Mouse (Mus musculus) intestine, postnatal 0 days (tissue): Measurements from ENCODE around the gene Syt14. TPM values are rescaled to one million over a fixed set of nuclear protein-coding genes. Genes with fewer than 3 reads are reported as not detected.
A peak's percentile ranks its signal among the peaks of the same experiment; 100 is the strongest.

Experiments used
- ATAC-seq: fragments of 200-750 bp; cut with Nextera tagmentation; 2 replicates; pipeline ENCODE4 v1.8.0; 2017; ENCODE audit warnings: mild to moderate bottlenecking, moderate TSS enrichment, moderate library complexity
- H3K27ac ChIP-seq: fragments of 300-500 bp; sonication (generic); 2 replicates; pipeline ENCODE4 v1.5.1; 2014; ENCODE audit warnings: mild to moderate bottlenecking, low read depth, low read length, moderate library complexity
- H3K27me3 ChIP-seq: fragments of 300-500 bp; sonication (generic); replicated peaks from 2 replicates; pipeline ENCODE4 v1.6.1; 2014; ENCODE audit warnings: low read length, mixed read lengths; ENCODE audit not compliant: control insufficient read depth, insufficient read depth
- H3K36me3 ChIP-seq: fragments of 300-500 bp; sonication (generic); 2 replicates; pipeline ENCODE4 v1.6.1; 2014; ENCODE audit warnings: mild to moderate bottlenecking, moderate library complexity; ENCODE audit not compliant: control insufficient read depth, insufficient read depth
- H3K4me1 ChIP-seq: fragments of 300-500 bp; sonication (generic); replicated peaks from 2 replicates; pipeline ENCODE4 v1.6.1; 2014; ENCODE audit warnings: antibody characterized with exemption, low read length, mixed read lengths; ENCODE audit not compliant: control insufficient read depth, insufficient read depth
- H3K4me2 ChIP-seq: fragments of 300-500 bp; sonication (generic); replicated peaks from 2 replicates; pipeline ENCODE4 v1.6.1; 2014; ENCODE audit warnings: low read depth, mild to moderate bottlenecking, moderate library complexity
- H3K4me3 ChIP-seq: fragments of 300-500 bp; sonication (generic); 2 replicates; pipeline ENCODE4 v1.5.1; 2014; ENCODE audit warnings: low read depth, low read length
- H3K9ac ChIP-seq: fragments of 300-500 bp; sonication (generic); 2 replicates; pipeline ENCODE4 v1.6.1; 2014; ENCODE audit warnings: mild to moderate bottlenecking, low read depth, low read length
- H3K9me3 ChIP-seq: fragments of 300-500 bp; sonication (generic); 2 replicates; pipeline ENCODE4 v1.6.1; 2016; ENCODE audit warnings: mixed run types; ENCODE audit not compliant: control insufficient read depth
- CTCF ChIP-seq: sonication (generic); IDR thresholded peaks from 2 replicates; pipeline ENCODE4 v1.5.1; 2016; ENCODE audit warnings: low read depth, mild to moderate bottlenecking, control low read depth, antibody characterized with exemption, moderate library complexity
- WGBS: fragments of 180-500 bp; shearing (Covaris S2); extraction: QIAGEN DNeasy Blood & Tissue Kit; methylation state at CpG from one replicate; pipeline ENCODE4 v1.1.7; 2014; 5-methylcytosine and 5-hydroxymethylcytosine counted together
- polyA plus RNA-seq: library from polyadenylated mRNA; unstranded; fragments of >200 nt; fragmentation: Nextera tagmentation; extraction: Ambion mirVana; gene quantifications from 2 replicates; pipeline ENCODE4 v1.2.1, GENCODE M21; 2015

Syt14 gene
- polyA plus RNA-seq = 0.73 and 0.75 TPM in 2 replicates

DNA sequence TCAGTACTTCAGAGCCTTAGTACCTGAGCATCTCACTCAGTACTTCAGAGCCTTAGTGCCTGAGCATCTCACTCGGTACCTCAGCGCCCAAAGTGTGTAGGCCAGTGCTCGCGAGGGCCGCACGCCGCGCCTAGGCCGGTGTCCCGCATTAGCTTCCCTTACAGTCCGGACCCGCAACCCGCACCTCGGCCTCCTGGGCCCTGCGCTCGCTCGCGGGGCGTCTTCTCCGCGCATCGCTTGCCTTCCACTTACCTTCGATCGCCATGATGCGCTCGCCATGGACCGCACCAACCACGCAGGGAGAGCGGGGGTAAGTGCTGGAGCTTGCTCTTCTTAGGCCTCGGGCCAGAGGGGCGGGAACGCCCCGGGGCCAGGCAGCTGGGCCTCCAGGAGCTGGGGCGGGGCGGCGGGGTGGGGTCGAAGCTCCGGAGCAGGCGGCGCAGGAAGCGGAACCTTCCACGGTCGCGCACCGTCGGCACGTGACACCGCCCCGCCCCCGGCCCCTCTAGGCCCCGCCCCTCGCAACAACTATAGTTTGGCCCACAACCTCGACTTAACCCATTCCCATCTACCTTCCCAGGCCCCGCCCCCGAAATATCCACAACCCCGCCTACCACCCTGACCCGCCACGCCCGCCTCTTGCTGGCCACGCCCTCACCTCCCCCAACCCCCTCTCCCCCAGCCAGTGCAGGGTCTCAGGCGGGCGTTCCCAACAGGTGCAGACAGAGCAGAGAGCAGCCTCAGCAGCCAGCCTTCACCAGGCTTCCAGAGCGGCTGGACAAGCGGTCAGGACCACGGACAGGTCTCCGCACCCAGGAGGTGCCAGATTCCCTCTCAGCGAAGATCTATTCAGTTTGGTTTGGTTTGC, at the start of gene Syt14:
TSS of gene Syt14 (minus strand) at position 405 of the 868 bp plus-strand sequence.
- no peak within 1 kb of the TSS for H3K27ac ChIP-seq
- no peaks in the 10 kb centered on the region for H3K4me1 ChIP-seq
- H3K27me3 ChIP-seq = no peaks in the 10 kb centered on the region
- H3K9ac ChIP-seq = 0 out of 2 replicates have a peak within 1 kb of the TSS, but pooled peaks have one; percentile 8
- peak within 1 kb of the TSS; percentile 88 for H3K4me2 ChIP-seq
- peak within 1 kb of the TSS; percentile 57 for H3K4me3 ChIP-seq
- under 1% methylated on average over 65 of the region's 67 CpGs for WGBS
- ATAC-seq = peak; percentile 98
- H3K9me3 ChIP-seq = no peaks in the 10 kb centered on the region
- TF ChIP-seq CTCF = no peak
- no peaks in the 10 kb centered on the region for H3K36me3 ChIP-seq

DNA sequence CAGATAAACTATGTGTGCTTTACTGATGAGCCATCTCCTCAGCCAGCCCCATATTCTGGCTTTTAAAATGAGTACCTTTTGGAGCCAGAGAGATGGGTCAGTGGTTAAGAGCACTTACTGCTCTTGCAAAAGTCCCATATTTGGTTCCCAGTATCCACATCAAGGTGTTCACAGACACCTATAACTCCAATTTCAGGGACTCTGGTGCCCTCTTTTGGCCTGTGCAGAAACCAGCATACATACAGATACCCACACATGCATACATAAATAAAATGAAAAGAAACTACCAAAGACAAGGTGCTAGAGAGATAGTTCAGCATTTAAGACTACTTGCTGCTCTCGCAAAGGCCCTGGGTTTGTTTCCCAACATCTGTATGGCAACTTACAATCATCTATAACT, 48.4 kb upstream of the Syt14 start:
- ATAC-seq = no peak

DNA sequence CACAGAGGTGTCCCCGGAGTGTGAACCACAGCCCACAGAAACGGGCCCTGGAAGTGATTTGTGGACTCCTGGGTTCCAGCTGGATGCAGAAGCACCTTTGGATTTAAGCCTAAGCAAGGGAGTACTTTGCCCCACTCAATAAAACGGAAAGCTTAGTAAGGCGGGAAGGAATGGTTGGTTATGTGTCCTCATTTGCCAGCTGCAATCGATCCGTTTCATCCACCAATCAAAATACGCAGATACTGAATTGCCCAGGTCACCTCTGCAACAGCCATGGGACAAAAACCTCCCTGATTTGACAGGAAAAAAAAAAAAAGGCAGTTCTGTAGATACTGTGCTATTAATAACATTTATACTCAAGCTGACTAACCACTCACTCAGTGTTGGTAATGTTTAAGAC, 47.5 kb upstream of the Syt14 start:
- Histone ChIP-seq H3K4me3 (no peak overlapping the region), H3K36me3 (no peaks in the 10 kb centered on the region), H3K9me3 (no peaks in the 10 kb centered on the region), H3K9ac (no peak overlapping the region), H3K27me3 (no peaks in the 10 kb centered on the region), H3K4me1 (no peaks in the 10 kb centered on the region), H3K27ac (no peak overlapping the region), H3K4me2 (no peak overlapping the region)
- TF ChIP-seq CTCF = no peak
- peak; percentile 41; the same call in 1 of the 2 replicates for ATAC-seq
- WGBS = 67% methylated on average over 7 of the region's 7 CpGs

More for the DNA sequence above, 48.4 kb upstream of the Syt14 start:
- Histone ChIP-seq H3K9me3 (no peaks in the 10 kb centered on the region), H3K4me3 (no peak overlapping the region), H3K4me1 (no peaks in the 10 kb centered on the region), H3K9ac (no peak overlapping the region), H3K27me3 (no peaks in the 10 kb centered on the region), H3K27ac (no peak overlapping the region), H3K36me3 (no peaks in the 10 kb centered on the region), H3K4me2 (no peak overlapping the region)
- peak; percentile 51 for TF ChIP-seq CTCF
- 97% methylated on average over 1 of the region's 1 CpGs for WGBS

DNA sequence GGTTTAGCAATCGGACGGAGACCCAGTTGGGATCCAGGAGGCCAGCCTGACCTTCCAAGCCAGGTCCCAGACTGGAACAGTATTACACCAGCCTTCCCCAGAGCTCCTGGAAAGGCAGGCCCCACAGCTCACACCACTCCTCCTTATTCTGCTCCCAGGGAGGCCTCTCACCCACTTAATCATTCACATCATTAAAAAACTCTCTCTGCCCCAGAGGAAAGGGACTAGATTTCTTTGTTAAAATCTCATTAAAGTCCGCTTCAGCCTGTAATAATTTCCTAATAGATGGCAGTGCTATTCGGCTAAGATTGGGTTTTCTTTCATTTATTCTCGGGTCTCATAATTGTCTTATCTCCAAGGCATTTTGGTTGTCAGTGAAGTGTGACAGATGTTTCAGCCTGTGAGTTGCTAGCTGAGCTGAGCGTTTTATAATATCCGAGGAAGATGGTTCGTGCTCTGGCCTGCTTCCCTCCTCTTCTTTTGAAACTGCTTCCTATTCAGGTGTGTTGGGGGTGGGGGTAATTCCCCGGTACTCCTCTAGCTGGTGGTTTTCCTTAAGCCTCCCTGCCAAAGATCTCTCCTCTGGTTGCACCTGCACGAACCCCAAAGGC, 46.8 kb upstream of the Syt14 start:
- TF ChIP-seq CTCF = no peak
- Histone ChIP-seq H3K4me1 (no peaks in the 10 kb centered on the region), H3K27me3 (no peaks in the 10 kb centered on the region), H3K27ac (no peak overlapping the region), H3K9ac (no peak overlapping the region), H3K4me2 (no peak overlapping the region), H3K36me3 (no peaks in the 10 kb centered on the region), H3K9me3 (no peaks in the 10 kb centered on the region), H3K4me3 (no peak overlapping the region)
- no peak for ATAC-seq
- WGBS = 58% methylated on average over 10 of the region's 10 CpGs

DNA sequence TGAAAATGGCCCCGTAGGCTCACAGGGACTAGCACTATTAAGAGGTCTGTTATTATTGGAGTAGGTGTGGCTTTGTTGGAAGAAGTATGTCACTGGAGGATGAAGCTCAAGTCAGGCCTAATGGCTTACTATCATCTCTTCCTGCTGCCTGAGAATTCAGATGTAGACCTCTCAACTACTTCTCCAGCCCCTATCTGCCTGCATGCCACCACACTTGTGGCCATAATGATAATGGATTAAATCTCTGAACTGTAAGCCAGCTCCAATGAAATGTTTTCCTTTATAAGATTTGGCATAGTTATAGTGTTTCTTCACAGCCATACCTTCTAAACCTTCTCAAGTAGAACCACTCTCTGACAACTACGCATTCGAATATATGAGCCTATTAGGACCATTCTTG, 27.0 kb upstream of the Syt14 start:
- Histone ChIP-seq H3K4me3 (no peak overlapping the region), H3K36me3 (no peaks in the 10 kb centered on the region), H3K27me3 (no peaks in the 10 kb centered on the region), H3K9me3 (no peaks in the 10 kb centered on the region), H3K27ac (no peak overlapping the region), H3K4me1 (no peaks in the 10 kb centered on the region), H3K9ac (no peak overlapping the region), H3K4me2 (no peak overlapping the region)
- no peak for ATAC-seq
- 98% methylated on average over 3 of the region's 3 CpGs for WGBS
- TF ChIP-seq CTCF = no peak

GRCm38 (mm10) chr1:193060167-193060566, 24.6 kb upstream of the Syt14 start:
- Histone ChIP-seq H3K4me1 (no peaks in the 10 kb centered on the region), H3K4me3 (no peak overlapping the region), H3K9me3 (no peaks in the 10 kb centered on the region), H3K27me3 (no peaks in the 10 kb centered on the region), H3K9ac (no peak overlapping the region), H3K4me2 (no peak overlapping the region), H3K36me3 (no peaks in the 10 kb centered on the region), H3K27ac (no peak overlapping the region)
- ATAC-seq = no peak
- WGBS = 73% methylated on average over 2 of the region's 2 CpGs
- no peak for TF ChIP-seq CTCF
